Mouse (Mus musculus) right cerebral cortex, adult 2 months (tissue): ENCODE measurements around the gene Zfp442.
"Not testable (repeated sequence)": the region's sequence is repeated elsewhere in the genome, so short reads cannot be mapped to it uniquely, and the experiment has no call there.

ENCODE experiments used
- DNase-seq, 2 experiments: peaks; one replicate each; pipeline ENCODE4 v3.0.0; 2021 to 2022; ENCODE audit warnings: low spot score in 2 of 2

Gene Zfp442

GRCm38 (mm10) chr2:150451180-150451919 is at the start of gene Zfp442:
Gene Zfp442, minus strand, starts transcription at chr2:150451486.
- peak; percentile 75 to 77 for DNase-seq

DNA sequence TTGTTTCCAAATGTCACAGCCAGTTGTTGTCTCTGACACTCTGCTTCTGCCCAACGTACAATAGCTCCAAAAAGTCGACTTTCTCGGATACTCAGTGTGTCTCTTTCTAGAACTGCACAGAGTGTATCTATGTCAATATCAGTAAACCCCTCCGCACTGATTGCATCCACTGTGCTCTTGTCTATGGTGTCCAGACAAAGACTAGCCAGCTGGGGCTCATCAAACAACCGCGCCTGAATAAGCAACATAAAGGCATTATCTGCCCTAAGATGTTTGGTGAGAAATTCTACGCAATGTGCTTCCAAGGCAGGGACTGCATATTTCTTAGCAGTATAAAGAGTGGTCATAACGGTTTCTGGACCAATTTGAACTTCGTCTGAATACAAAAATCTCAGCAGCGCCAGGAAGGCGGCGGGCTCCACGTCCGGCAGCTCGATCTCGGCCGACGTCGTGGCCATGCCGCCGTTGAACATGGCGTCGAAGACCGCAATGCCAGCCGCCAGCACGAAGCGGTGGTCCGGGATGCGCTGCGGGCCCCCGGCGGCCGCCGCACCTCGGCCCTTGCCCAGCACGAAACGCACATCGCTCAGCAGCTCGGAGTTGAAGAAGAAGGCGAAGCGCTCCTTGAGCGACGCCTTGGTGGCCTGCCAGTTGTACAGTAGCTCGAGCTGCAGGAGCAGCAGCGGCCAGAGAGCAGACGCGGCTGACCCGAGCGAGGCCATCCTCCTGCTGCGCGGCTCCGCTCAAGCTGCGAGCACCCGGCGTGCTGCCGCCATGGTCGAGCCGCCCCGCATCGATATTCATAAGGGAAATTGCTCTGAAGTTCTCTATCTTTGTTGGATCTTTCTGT is 49.1 kb upstream of the Zfp442 start:
- DNase-seq: not testable (repeated sequence)

- no peak for DNase-seq
Measured at GRCm38 (mm10) chr2:150493031-150493430, 41.7 kb upstream of the Zfp442 start.

DNA sequence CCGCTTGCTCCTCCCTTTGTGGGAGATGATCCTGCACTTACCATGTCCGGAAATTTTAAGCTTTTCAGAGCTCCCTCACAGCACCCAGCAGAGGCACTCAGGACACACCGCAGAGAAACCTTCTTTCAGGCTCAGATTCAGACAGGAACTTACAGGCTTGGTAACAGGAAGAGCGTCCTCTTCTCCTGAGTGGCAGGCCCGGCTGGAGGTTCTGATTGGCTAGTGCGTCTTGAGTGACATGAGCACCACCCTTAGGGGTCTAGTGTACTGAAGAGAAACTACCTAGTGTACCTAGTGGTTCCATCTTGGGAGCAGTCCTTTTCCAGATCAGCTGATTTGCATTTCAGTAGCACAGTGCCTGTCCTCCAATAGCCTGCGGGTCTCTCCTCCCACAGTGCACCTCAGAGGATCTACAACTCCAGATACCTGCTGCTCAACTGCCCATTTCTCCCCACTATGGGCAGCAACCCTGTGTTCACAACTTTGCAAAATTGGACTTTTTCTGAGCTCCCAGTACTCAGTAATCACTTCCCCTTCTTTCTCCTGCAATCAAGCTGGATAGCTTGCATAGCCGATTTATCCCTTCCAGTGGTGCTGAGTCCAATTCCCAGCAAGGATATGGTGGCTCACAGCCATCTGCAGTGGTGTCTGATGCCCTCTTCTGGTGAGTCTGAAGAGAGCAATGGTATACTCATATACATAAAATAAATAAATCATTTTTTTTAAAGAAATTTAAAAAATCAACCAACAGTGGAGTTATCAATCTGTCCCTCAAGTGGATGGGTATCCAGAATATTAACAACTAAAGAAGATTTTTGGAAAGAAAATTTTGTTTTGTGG is 33.9 kb upstream of the Zfp442 start, which contains the start of gene Zfp345:
Gene Zfp345 (minus strand): TSS at position 153 of the 840 bp plus-strand sequence.
- peak in 1 of 2 experiments; percentile 1 for DNase-seq

DNA sequence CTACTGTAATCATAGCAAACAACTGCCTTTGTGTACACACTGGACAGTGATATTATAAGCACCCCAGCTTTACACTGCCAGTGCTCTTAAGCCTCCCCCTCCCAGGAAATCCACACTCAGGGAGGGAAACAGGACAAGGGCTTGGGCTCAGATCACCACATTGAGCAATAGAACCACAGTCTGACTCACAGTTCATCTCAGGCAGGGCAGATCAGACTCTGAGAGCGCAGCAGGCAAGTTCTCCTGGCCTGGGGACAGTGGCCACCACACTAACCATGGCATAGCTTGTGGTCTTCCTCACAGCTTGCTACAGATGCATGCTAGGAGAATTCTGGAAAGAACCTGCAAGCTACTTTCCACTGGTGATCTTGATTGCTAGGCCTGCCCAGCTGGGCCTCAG is 12.2 kb downstream of the Zfp442 start:
- not testable (repeated sequence) for DNase-seq

- not testable (repeated sequence) for DNase-seq
Measured at GRCm38 (mm10) chr2:150412146-150412545, 39.1 kb downstream of the Zfp442 start.

DNA sequence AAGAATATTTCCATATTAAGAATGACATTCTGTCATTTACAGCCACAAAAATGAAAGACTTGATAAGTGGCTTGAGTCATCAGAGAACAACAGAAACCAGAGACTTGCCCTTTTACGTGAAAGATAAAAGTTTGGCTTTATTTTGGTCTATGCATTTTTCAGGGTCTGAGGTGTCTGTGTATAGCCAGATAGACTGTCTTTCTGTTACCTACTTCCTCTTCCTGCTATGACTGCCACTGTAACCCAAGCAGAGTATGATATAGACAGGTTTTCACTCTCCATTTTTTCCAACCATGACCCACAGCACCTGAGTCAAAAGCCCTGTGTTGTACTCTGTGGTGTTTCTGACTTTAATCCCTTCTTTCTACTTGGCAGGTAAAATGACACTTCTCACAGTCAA is 61.1 kb downstream of the Zfp442 start:
- DNase-seq: no peak

GRCm38 (mm10) chr2:150385553-150386106 is 65.7 kb downstream of the Zfp442 start:
- not testable (repeated sequence) for DNase-seq

DNA sequence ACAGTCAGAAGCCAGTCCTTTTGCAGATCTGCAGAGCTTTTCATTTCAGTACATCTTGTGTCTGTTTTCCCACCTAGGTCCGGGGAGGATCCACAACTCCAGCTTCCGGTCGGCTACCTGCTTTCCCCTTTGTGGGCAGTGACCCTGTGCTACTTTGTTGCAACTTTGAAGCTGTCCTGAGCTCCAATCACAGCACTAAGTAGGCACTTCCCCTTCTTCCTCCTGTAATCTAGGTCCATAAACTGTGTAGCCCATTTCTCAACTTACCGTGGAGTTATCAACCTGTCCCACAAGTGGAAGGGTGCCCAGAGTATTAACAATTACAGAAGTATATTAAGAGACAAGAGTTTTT is 88.4 kb downstream of the Zfp442 start:
- DNase-seq: no peak

GRCm38 (mm10) chr2:150362113-150362877 is 89.0 kb downstream of the Zfp442 start, which contains the start of gene 3300002I08Rik:
Gene 3300002I08Rik, minus strand, starts transcription at chr2:150362765.
- DNase-seq: peak; percentile 92 to 95
